Mouse (Mus musculus) liver (tissue): ENCODE measurements around the gene Mettl23.
"Not testable (repeated sequence)": the region's sequence is repeated elsewhere in the genome, so short reads cannot be mapped to it uniquely, and the experiment has no call there.

ENCODE experiments used
- DNase-seq: peaks from one replicate; pipeline ENCODE4 v3.0.0-alpha.2; 2020; ENCODE audit warnings: mixed read lengths

Mettl23 gene

DNA sequence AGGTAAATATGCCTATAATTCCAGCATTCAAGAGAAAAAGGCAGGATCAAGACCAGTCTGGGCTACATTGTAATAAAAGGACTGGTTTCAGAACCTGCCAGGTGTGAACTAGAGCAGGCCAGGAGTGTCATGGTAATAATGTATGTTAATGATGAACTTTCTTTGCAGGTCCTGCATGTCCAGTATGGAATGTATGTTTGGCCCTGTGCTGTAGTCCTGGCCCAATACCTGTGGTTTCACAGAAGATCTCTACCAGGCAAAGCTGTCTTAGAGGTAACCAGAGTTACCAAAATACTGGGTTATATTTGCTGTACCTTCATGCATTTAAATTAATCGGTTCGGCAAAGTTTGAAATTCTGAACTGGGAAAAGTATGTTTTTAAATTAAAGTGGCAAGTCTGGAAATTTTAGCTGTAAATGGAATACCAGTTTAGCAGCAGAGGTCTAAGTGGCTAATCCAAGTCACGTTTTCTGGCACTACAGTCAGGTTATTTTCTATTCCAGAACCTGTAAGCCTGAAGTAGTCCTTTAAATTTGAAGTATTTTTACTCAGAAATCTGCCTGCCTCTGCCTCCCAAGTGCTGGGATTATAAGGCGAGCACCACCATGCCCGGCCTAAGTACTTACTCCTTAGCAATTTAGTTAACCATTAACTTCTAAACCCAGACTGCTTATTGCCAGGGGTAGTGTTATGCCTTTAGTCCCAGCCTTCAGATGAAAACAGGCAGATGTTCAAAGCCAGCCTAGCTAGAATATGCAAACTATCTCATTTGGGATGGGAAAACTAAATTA, 5.2 kb downstream of the Mettl23 start:
- DNase-seq: no peak

- not testable (repeated sequence) for DNase-seq
Measured at GRCm38 (mm10) chr11:116848877-116849178, 5.8 kb downstream of the Mettl23 start.

GRCm38 (mm10) chr11:116849587-116849986, 6.5 kb downstream of the Mettl23 start:
- no peak for DNase-seq

DNA sequence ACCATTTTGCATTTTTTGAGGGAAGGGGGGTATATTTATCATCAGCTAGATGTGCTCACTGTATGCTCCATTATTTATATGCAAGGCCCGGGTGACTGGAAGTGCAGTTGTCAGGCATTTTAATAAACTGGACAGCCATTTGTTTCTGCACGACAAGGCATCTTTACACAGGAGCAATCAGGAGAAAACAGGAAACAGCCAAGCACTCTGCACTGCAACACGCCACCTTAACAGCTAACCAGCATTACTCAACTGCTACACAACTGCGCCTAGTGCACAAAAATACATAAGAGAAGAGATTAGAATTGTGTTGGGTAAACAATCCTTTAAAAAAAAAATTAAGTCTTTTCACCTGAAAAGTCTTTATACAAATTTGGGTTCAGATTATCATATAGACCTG, 7.0 kb downstream of the Mettl23 start:
- no peak for DNase-seq

GRCm38 (mm10) chr11:116850833-116851477, 7.9 kb downstream of the Mettl23 start:
- DNase-seq: no peak

DNA sequence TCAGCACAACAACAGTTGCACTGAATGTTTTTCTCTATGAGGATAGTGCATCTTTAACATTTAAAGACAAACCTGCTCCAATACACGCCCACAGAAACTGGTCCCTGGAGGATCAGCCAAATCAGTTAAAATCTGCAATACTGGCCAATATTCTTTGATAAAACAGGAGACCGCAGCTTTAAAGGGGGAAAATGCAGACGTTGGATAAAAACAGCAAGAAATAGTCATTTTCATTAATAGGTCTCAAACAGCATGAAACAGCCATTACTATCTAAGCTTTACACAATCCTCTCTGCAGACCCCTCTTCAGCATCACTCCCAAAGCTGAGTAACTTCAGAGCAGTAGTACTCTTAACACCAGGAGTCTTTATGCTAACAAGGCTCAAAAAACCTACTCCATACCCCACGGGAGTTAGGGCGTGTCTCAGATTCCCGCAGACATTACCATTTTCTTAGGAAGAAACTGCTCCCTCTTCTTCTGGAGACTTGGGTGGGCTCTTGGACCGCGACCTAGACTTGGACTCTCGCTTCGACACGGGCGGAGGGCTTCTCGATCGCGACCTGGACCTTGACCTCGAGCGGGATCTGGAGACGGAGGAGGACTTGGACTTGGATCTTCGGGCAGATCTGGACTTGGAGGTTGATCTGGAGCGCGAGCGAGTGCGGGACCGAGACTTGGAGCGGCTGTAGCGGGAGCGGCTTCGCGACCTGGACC, 8.7 kb downstream of the Mettl23 start:
- no peak for DNase-seq

DNA sequence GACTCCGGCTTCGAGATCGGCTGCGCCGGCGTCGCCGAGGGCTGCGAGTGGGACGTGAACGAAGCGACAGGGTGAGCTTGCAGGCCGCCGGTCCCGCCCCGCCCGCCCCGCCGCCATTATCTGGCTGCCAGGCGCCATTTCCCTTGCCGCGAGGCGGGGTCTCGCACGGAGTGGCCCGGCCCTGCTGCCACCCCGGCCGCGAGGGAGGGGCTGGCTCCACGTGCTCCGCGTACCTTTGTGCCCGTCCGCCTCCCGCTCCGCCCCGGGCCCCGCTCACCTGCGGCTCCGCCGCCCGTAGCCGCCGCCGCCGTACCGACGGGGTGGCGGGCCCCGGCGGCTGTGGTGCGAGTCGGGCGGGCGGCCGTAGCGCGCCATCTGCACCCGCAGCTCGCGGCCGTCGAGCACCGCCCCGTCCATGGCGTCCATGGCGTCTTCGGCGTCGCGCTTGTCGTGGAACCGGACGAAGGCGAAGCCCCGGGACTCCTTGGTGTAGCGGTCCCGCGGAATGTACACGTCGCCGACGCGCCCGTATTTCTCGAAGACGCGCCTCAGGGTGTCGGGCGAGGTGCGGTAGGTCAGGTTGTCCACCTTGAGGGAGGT, 9.3 kb downstream of the Mettl23 start, which contains the start of gene Mfsd11:
Mfsd11 (plus strand) TSS at position 150 of the 600 bp plus-strand sequence.
- DNase-seq: peak; percentile 90

GRCm38 (mm10) chr11:116852891-116853511, 9.9 kb downstream of the Mettl23 start, which contains the start of gene Srsf2:
Gene Srsf2 (minus strand): TSS chr11:116853094.
- peak; percentile 95 for DNase-seq

DNA sequence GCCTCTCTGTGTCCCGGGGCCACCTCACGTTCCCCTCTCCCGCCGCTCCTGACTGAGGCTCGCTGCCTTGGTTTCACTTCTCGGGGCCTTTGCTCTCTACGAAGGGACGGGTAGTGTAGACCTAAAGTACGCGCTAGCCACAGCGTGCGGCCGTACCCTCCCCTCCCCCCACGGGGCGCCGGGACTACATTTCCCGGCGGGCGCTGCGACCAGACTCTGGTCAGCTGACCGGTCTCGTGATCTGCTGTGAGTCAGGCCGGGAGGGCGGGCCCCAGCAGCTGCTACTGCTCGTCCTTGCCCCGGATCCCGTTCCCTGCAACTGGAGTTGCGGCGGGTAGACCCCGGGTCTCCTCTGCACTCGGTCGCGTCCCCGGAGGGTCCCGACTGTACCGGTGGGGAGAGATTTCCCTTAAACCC, 10.4 kb downstream of the Mettl23 start:
- DNase-seq: peak; percentile 97

DNA sequence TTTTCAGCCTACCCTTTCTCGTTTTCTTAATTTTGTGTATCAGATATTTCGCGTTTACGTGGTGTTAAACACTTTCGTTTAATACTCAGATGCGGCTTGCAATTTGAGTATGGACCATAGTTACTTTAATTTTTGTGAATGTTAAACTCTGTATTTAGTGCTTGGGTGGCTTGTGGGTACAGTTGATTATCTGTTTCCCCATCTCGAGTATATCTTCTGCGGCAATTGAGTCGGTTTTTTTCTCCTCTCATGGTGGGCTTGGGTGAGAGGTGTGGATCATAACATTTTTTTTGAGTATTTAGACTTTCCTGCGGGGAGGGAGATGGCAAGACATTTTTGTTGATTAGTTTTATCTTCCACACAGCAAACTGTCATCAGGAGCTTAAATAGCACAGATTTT, 11.2 kb downstream of the Mettl23 start:
- DNase-seq: no peak

DNA sequence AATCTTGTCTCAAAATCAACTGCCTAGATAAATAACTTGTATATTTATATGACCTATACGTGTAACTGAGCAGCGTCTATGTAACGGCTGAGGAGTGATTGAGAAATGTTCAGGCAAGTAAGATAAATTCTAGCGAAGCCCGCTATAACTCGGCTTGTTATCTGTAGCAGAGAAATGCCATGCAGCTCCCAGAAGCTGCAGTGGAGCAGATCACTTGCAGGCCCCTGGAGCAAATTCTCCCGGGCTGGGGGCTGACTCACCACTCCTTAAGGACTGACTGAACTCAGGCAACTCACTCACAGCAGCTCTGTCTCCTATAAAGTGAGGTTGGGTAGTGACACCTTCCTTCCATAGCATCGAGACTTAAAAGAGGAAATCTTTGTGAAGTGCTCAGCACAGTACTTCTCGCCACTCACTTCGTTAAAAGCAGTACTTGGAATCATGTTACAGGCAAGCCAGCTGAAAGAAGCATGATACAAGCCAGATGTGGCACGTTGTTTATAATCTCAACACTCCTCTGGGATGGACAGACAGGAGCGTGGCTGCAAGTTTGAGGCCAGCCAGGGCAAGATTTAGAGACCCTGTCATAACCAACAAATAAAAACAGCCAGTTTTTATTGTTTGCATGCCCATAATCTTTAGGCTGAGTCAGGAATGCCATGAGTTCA, 14.2 kb downstream of the Mettl23 start:
- no peak for DNase-seq

GRCm38 (mm10) chr11:116864444-116864843, 21.4 kb downstream of the Mettl23 start:
- no peak for DNase-seq

DNA sequence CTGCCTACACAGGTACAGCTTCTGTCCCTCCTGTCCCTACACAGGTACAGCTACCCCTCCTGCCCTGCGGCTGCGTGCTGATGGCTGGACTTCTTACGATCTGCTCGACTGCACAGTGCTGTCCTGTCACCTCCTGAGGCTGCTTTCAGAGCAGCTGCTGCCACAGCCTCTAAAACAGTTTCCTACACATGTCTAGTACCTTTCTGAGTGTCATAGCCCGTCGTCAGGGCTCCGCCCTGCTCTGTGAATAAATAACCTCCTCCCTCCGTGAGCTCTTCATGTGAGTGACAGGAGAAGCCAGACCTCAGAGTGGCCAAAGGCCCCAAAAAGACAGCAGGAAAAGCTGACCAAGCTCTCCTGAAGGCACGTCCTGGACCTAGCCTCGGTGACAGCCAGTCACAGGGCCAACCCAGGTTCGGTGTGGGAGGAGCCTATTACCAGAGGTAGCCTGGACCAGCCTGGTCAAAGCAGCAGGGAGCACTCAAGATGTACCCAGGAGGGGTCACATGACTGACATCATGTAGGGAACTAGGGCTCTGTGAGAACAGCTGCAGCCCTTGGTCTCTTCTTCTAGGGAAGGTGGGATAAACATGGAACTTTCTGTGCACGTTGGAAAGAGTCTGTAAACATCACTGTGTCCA, 23.0 kb downstream of the Mettl23 start:
- no peak for DNase-seq

DNA sequence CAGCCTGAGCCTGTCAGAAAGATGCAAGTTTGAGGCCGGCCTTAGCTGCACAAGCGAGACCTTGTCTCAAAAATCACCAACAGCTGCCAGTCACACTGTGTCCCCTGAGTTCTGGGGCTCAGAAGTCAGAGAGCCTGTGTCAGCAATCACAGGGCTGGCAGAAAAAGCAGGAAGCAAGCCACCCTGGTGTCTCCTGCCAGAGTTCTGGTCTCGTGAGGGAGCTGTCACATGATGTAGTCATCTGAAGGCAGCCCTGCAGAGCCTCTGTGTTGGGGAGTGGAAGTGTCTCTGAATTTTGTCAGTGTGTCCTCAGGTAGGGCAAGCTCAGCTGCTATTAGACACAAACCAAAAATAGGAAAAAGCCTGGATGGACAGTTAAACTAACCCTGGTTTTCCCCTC, 25.1 kb downstream of the Mettl23 start:
- no peak for DNase-seq

- no peak for DNase-seq
Measured at GRCm38 (mm10) chr11:116869223-116869622, 26.1 kb downstream of the Mettl23 start.

- DNase-seq: no peak
Measured at GRCm38 (mm10) chr11:116869641-116870040, 26.6 kb downstream of the Mettl23 start.

DNA sequence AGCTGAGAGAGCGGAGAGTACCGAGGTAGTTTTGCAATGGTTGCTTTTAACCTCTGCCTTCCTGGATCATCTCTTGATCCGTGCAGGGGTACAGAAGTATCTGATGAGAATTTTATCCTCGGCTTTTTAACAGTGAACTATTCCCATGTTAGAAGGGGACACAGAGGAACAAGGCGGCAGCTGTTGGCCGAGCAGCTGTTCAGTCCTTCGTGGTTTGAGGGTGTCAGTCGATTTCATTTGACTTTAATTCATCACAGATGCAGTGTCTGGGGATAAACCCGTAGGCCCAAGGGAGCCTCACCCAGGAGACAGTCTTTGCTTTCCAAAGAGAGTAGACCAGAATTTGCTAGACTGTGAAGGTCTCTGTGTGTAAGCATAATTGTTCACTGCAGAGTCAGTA, 28.5 kb downstream of the Mettl23 start:
- DNase-seq: no peak

DNA sequence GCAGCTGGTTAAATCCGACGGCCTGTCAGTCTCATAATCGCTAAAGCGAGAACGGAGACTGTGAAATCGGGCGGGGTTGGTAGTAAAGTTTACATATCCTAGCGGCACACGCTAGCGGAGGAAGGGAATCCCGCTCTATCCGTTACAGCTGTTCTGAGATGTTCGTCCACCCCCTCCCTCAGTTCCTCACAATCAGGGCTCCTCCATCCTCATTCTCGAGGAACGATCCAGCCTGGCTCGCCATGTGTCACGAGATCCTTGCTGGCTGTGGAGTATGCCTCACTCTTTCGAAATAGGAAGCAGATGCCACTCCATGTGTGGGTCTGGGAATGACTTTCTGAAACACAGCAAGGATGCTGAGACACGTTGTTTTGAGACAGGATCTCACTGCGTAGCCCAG, 30.9 kb downstream of the Mettl23 start:
- DNase-seq: no peak

DNA sequence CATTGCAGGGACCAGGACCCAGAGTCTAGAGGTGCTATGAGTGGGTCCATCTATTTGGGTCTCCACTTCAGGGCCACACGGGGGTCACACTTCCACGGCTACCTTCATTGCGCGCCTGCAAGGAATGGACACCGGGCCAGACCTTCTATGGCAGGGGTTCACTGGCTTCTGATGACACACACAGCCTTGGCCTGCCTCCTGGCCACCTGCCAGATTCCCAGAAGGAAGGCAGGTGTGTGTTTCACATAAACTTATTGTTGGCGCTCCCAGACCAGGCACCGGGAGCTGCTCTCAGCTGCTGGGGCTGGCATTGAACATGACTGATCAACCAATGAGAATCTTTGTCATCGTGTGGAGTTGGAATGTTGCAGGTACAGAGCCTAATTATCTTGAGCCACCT, 35.4 kb downstream of the Mettl23 start:
- no peak for DNase-seq

- no peak for DNase-seq
Measured at GRCm38 (mm10) chr11:116880839-116881238, 37.8 kb downstream of the Mettl23 start.

- no peak for DNase-seq
Measured at GRCm38 (mm10) chr11:116881440-116881839, 38.4 kb downstream of the Mettl23 start.

DNA sequence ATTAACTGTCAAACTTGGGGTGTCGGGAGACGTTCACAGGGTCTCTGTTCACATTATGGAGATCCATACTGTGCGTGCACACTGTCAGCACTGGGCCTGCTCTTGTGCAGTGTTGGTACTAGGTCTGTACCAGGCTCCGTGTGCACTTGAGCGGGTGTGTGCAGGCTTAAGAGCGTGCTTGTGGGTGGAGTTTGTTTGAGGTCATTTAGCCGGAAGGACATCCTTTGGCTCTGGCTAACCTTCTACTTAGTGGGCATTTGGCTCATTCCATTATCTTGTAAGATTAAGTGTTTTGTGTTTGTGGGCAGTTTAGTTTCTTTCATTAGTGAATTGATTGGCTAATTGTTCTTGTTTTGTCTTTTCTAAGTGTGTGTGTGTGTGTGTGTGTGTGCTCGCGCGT, 39.4 kb downstream of the Mettl23 start:
- DNase-seq: no peak
